Mouse (Mus musculus): ENCODE data around the gene Nr1d1. TPM values are rescaled to one million over a fixed set of nuclear protein-coding genes. Genes with fewer than 3 reads are reported as not detected.

The Nr1d1 gene
- total and polyA plus RNA-seq, 3 experiments = 0.17 to 1.4 (median 0.25) TPM

GRCm38 (mm10) chr11:98751221-98751782, 23.8 kb downstream of the Nr1d1 start:
- Histone ChIP-seq H3K9me3 (replicated peaks; ENCODE audit: low read length) (no peaks in the 10 kb centered on the region), H3K27ac (ENCODE audit: insufficient read depth, low read depth) (no peak overlapping the region), H3K4me1 (ENCODE audit: control insufficient read depth in 1 of 2, insufficient read depth in 2 of 2) (peaks cover 45 to 74% of the 10 kb centered on the region in 2 experiments), H3K4me2 (ENCODE audit: insufficient read depth, low read depth, poor library complexity, severe bottlenecking) (no peak overlapping the region), H3K36me3 (replicated peaks in 1 of 2; ENCODE audit: control insufficient read depth in 1 of 2, insufficient read depth in 1 of 2, low read length in 1 of 2) (no peaks in the 10 kb centered on the region), H3K79me2 (replicated peaks; ENCODE audit: control insufficient read depth, extremely low read depth, insufficient read depth, poor library complexity, severe bottlenecking) (no peaks in the 10 kb centered on the region), H3K9ac (ENCODE audit: insufficient read depth, low read depth) (no peak overlapping the region), H3K4me3 (replicated peaks in 1 of 3; ENCODE audit: low read depth in 2 of 3, low read length in 2 of 3, poor library complexity in 1 of 3) (no peak overlapping the region), H3K27me3 (replicated peaks) (peaks cover 11% of the 10 kb centered on the region)
- dilution Hi-C loops (cut with MboI; ENCODE audit: extremely low pct_ligation_motif_present, extremely low pct_unique_long_range_greater_than_20kb, low sequenced_read_pairs) = no loop called here
- in situ Hi-C loops (cut with MboI; ENCODE audit: low pct_ligation_motif_present, low pct_unique_long_range_greater_than_20kb, low sequenced_read_pairs) = no loop called here
- no peak for TF ChIP-seq MAZ (IDR thresholded peaks at IDR 0.05; ENCODE audit: low read depth, low read length)
- TF ChIP-seq NRF1 (IDR thresholded peaks at IDR 0.05; ENCODE audit: low read depth, low read length) = no peak
- no peak for TF ChIP-seq ZC3H11A (IDR thresholded peaks at IDR 0.05; ENCODE audit: low read depth, low read length)
- TF ChIP-seq CHD1 (IDR thresholded peaks at IDR 0.05; ENCODE audit: low read depth, low read length) = no peak
- no peak for TF ChIP-seq HCFC1 (IDR thresholded peaks at IDR 0.05; ENCODE audit: low read depth, low read length)
- no peak for TF ChIP-seq JUND (conservative IDR thresholded peaks at IDR 0.05; ENCODE audit: low read depth, low read length)
- TF ChIP-seq BHLHE40 (IDR thresholded peaks at IDR 0.05; ENCODE audit: low read depth, low read length) = no peak
- DNase-seq (ENCODE audit: extremely low read depth) = no peak

- Histone ChIP-seq H3K27ac (ENCODE audit: insufficient read depth, low read depth) (no peak overlapping the region), H3K4me3 (replicated peaks in 1 of 3; ENCODE audit: low read depth in 2 of 3, low read length in 2 of 3, poor library complexity in 1 of 3) (no peak overlapping the region), H3K79me2 (replicated peaks; ENCODE audit: control insufficient read depth, extremely low read depth, insufficient read depth, poor library complexity, severe bottlenecking) (no peaks in the 10 kb centered on the region), H3K9me3 (replicated peaks; ENCODE audit: low read length) (no peaks in the 10 kb centered on the region), H3K27me3 (replicated peaks) (peaks cover 18% of the 10 kb centered on the region), H3K9ac (ENCODE audit: insufficient read depth, low read depth) (no peak overlapping the region), H3K36me3 (replicated peaks in 1 of 2; ENCODE audit: control insufficient read depth in 1 of 2, insufficient read depth in 1 of 2, low read length in 1 of 2) (no peaks in the 10 kb centered on the region), H3K4me1 (ENCODE audit: control insufficient read depth in 1 of 2, insufficient read depth in 2 of 2) (peaks cover 49 to 74% of the 10 kb centered on the region in 2 experiments), H3K4me2 (ENCODE audit: insufficient read depth, low read depth, poor library complexity, severe bottlenecking) (no peak overlapping the region)
- TF ChIP-seq RCOR1 (conservative IDR thresholded peaks at IDR 0.05; ENCODE audit: low read depth, low read length) (no peak), PAX5 (IDR thresholded peaks at IDR 0.05; ENCODE audit: low read length) (no peak), POLR2AphosphoS2 (IDR thresholded peaks at IDR 0.05; ENCODE audit: low read depth, low read length) (no peak), POLR2A (IDR thresholded peaks at IDR 0.05; ENCODE audit: low read depth, low read length) (no peak), NRF1 (IDR thresholded peaks at IDR 0.05; ENCODE audit: low read depth, low read length) (no peak), ZMIZ1 (IDR thresholded peaks at IDR 0.05; ENCODE audit: low read depth, low read length) (no peak), MAFK (IDR thresholded peaks at IDR 0.05; ENCODE audit: insufficient replicate concordance, low read length) (no peak), CHD1 (IDR thresholded peaks at IDR 0.05; ENCODE audit: low read depth, low read length) (no peak), ZKSCAN1 (IDR thresholded peaks at IDR 0.05; ENCODE audit: borderline replicate concordance, low read depth, low read length) (no peak), MAX (IDR thresholded peaks at IDR 0.05; ENCODE audit: low read length) (no peak), MEF2A (IDR thresholded peaks at IDR 0.05; ENCODE audit: borderline replicate concordance, low read depth, low read length) (no peak), UBTF (IDR thresholded peaks at IDR 0.05; ENCODE audit: low read depth, low read length) (no peak), JUND (conservative IDR thresholded peaks at IDR 0.05; ENCODE audit: low read depth, low read length) (no peak), EP300 (IDR thresholded peaks at IDR 0.05; ENCODE audit: low read length) (no peak), TBP (conservative IDR thresholded peaks at IDR 0.05; ENCODE audit: low read depth, low read length) (no peak), CHD2 (IDR thresholded peaks at IDR 0.05; ENCODE audit: low read length) (no peak), MYC (IDR thresholded peaks at IDR 0.05; ENCODE audit: low read depth, low read length) (no peak)
- in situ Hi-C loops (cut with MboI; ENCODE audit: low pct_ligation_motif_present, low pct_unique_long_range_greater_than_20kb, low sequenced_read_pairs) (no loop called here), dilution Hi-C loops (cut with MboI; ENCODE audit: extremely low pct_ligation_motif_present, extremely low pct_unique_long_range_greater_than_20kb, low sequenced_read_pairs) (no loop called here)
- no peak for DNase-seq (ENCODE audit: extremely low read depth)
Measured at GRCm38 (mm10) chr11:98750351-98751201, 24.6 kb downstream of the Nr1d1 start.
